Mouse (Mus musculus) layer of hippocampus, adult 9-11 months (tissue): ENCODE results near the gene Cdk5r1.
A peak's percentile ranks its signal among the peaks of the same experiment; 100 is the strongest.

ENCODE experiments used
- DNase-seq: peaks from one replicate; pipeline ENCODE4 v3.0.0; 2022

Cdk5r1 gene

GRCm38 (mm10) chr11:80481409-80482050 is 4.7 kb downstream of the Cdk5r1 start:
- no peak for DNase-seq

GRCm38 (mm10) chr11:80482347-80482746 is 5.5 kb downstream of the Cdk5r1 start:
- no peak for DNase-seq

GRCm38 (mm10) chr11:80482921-80483320 is 6.1 kb downstream of the Cdk5r1 start:
- DNase-seq = no peak

GRCm38 (mm10) chr11:80483536-80484067 is 6.8 kb downstream of the Cdk5r1 start:
- no peak for DNase-seq

- DNase-seq = peak; percentile 91
These were observed 7.5 kb downstream of the Cdk5r1 start for GRCm38 (mm10) chr11:80484191-80484791.

GRCm38 (mm10) chr11:80485120-80485551 is 8.3 kb downstream of the Cdk5r1 start:
- DNase-seq = no peak

- no peak for DNase-seq
These were observed 8.9 kb downstream of the Cdk5r1 start for GRCm38 (mm10) chr11:80485622-80486206.

- DNase-seq = no peak
These were observed 11.2 kb downstream of the Cdk5r1 start for GRCm38 (mm10) chr11:80487904-80488587.

- peak; percentile 88 for DNase-seq
These were observed 12.5 kb downstream of the Cdk5r1 start for GRCm38 (mm10) chr11:80489172-80489881.

- peak; percentile 83 for DNase-seq
These were observed 13.0 kb downstream of the Cdk5r1 start for GRCm38 (mm10) chr11:80489882-80490196.

GRCm38 (mm10) chr11:80490831-80491230 is 14.0 kb downstream of the Cdk5r1 start:
- peak; percentile 76 for DNase-seq

- DNase-seq = no peak
These were observed 16.4 kb downstream of the Cdk5r1 start for GRCm38 (mm10) chr11:80493186-80493585.

GRCm38 (mm10) chr11:80494852-80495251 is 18.0 kb downstream of the Cdk5r1 start:
- DNase-seq = no peak

GRCm38 (mm10) chr11:80495972-80496371 is 19.1 kb downstream of the Cdk5r1 start:
- DNase-seq = peak; percentile 72

- no peak for DNase-seq
These were observed 19.8 kb downstream of the Cdk5r1 start for GRCm38 (mm10) chr11:80496640-80497039.

- no peak for DNase-seq
These were observed 20.5 kb downstream of the Cdk5r1 start for GRCm38 (mm10) chr11:80497225-80497919.

GRCm38 (mm10) chr11:80498328-80499070 is 21.7 kb downstream of the Cdk5r1 start:
- DNase-seq = no peak

- DNase-seq = no peak
These were observed 22.7 kb downstream of the Cdk5r1 start for GRCm38 (mm10) chr11:80499550-80499952.

- no peak for DNase-seq
These were observed 26.5 kb downstream of the Cdk5r1 start for GRCm38 (mm10) chr11:80503281-80503680.

- peak; percentile 98 for DNase-seq
These were observed 27.1 kb downstream of the Cdk5r1 start for GRCm38 (mm10) chr11:80503726-80504452.
